Mouse (Mus musculus): ENCODE results near the gene Islr.
"Not testable (repeated sequence)": the region's sequence is repeated elsewhere in the genome, so short reads cannot be mapped to it uniquely, and the experiment has no call there.

Islr gene

DNA sequence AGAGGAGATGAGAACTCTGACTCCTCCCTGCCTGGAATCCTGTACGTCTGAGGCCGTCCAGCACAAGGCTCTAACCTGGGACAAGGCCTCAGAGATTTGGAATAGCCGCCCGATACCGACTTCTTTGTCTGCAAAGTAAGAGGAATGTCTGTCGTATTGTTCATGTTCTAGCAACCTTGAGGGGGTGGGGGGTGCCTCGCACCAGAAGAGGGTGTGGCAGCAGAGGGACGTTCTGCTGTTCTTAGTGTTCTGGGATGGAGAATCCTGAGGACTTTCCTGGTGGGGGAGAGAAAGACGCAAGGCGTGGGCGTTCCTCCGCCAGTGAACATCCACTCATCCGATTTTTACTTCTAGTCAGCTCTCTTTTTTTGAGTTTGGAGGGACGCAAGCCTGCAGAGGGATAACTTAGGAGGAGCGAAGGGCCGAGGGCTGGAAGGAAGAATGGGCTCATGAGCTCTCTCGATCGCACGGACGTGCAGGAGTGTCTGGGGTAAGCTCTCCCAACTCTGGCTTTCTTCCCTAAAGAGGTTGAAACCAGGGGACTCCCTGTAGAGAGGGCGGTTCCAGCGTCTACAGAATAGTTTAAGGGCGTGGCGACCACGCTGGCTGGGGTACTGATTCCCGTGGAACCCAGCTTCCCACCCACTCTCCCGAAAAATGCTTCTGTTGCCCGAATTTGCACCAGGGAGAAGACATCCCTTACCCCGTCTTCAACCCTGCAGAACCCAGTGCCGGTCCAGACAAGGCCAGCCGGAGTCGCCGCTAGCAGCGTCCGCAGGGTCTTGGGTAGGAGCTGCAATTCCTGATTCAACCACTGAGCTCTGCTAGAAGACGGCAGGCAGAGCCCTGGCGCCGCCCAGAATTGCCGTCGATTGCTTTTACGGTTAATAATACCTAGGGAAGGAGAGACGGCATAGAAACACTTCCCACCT is at the start of gene Islr, which contains the start of gene Islr2:
Gene Islr (minus strand): TSS at position 791 of the 932 bp plus-strand sequence.
Gene Islr2 (minus strand): TSS at position 804 of the 932 bp plus-strand sequence.
- DNase-seq (ENCODE audit: low read depth, low spot score): no peak

DNA sequence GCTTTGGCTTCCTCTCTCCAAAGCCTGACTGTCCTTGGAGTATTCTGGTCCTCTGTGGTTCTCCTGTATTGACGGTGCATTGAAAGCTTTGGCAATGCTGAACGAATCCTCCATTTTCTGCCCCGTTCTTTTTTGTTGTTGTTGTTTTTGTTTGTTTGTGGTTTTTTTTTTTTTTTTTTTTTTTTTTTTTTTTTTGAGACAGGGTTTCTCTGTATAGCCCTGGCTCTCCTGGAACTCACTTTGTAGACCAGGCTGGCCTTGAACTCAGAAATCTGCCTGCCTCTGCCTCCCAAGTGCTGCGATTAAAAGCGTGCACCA is 49.7 kb upstream of the Islr start:
- not testable (repeated sequence) for DNase-seq (ENCODE audit: low read depth, low spot score)

DNA sequence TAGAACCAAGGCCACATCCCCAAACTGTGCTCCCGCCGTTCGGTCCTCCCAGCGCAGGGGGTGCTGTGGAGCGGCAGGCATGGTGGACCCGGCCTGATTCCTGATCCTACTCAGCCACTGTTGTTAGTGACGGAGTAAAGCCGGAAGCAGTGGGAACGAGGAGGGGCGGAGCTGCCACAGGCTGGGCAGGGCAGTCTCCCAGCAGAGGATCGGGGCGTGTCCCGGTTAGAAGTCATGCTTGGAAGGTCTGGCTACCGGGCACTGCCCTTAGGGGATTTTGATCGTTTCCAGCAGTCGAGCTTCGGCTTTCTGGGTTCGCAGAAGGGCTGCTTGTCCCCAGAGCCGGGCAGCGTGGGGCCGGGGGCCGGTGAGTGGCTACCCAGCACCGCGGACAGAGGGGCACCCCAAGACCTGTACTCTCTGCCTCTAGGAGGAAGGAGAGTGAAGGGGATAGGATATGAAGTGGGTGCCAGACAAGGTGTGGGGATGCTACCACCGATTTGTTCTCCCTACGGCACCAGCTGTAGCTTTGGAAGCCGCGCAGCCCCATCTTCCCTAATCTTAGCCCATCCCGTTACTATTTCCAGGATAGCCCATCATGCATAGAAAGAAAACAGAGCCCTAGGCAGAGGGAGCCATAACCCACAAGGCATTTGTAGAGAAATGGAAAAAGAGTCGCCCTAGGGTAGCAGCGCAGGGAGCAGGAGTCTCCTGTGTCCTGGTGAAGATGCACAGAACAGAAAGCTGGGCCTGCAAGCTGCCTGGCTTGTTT is 49.1 kb upstream of the Islr start, which contains the start of gene Stoml1:
Gene Stoml1 (plus strand): TSS at position 132 of the 772 bp plus-strand sequence.
- DNase-seq (ENCODE audit: low read depth, low spot score): peak; percentile 86

DNA sequence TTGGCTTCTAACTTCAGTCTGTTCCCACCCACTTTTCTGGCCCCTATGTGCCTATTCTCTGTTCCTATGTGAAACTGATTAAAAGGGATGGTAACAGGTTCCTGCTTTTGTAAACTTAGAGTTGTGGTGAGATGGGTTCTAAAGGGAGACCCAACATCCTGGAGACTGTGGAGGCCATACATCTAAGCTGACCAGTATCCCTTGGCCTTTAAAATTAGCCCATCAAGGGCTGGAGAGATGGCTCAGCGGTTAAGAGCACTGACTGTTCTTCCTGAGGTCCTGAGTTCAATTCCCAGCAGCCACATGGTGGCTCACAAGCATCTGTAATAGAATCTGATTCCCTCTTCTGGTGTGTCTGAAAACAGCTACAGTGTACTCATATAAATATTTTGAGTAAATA is 46.6 kb upstream of the Islr start:
- DNase-seq (ENCODE audit: low read depth, low spot score): not testable (repeated sequence)

DNA sequence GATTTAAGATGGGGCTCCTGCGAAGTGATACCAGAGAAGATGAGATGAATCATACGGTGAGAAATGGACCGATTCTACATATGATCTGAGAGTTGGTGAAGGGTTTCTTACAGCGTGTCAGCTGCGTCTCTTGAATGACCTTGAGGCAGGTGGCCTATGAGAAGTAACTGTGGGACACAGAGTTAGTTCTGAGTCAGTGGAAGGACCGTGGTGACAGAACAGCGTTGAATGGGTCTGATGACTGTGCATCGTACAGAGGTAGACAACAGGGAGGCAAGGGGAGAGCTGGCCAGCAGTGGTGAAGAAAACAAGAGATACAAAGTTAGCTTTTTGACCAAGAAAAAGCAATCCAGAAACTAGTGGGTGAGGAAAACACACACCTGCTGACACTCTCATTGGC is 46.2 kb upstream of the Islr start:
- no peak for DNase-seq (ENCODE audit: low read depth, low spot score)

DNA sequence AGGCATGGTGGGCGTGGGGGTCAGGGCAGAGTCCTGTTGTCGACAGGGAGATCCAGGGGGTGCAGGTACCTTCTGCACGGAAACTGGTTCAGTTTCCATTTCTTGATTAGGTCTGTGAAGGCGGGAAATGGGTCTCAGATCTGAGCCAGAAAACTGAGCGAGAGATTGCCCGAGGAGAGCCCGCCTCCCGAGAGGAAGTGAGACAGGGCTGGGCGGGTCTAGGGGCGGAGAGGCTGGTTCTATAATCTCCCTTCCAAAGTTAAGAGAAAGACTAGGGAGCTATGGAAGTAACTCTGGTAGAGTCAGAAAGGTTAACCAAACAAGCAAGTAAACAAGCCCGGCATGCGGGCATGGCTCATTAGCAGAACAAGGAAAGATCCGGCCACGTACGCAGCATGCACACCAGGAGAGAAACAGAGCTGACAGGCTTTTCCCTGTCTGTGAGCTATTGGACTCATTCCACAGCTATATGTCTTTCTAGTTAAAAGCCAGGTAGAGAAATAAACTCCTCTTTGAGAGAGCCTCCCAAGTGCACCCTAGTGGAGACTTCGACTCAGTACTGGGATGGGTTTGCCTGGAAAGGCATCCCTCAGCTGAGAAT is 45.6 kb upstream of the Islr start, which contains the start of gene Pml:
Gene Pml (minus strand): TSS at position 195 of the 601 bp plus-strand sequence.
- DNase-seq (ENCODE audit: low read depth, low spot score): peak; percentile 72

DNA sequence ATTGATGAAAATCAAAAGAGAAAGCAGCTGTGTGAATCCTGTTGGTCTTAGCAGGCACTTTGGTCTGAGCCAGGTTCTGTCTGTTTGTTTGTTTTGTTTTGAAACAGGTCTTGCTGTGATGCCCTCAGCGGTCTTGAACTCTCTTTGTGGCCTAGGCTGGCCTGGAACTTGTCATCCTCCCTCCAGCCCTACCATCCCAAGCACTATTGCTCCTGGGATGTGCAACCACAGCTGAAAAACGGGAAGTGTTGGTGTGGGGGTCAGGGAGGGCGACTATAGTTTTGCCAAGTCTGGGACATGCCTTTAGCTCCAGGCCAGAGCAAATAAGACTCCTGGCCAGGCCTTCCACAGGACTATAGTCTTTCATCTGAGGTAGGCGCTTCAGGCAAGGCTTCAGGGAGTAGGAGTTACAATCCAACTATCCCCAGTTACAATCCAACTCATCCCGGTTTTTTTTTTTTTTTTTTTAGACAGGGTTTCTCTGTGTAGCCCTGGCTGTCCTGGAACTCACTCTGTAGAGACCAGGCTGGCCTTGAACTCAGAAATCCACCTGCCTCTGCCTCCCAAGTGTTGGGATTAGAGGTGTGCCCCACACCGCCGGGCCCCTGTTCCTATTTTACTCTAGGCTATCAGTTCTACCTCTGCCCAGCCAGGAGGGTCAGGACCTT is 44.8 kb upstream of the Islr start:
- DNase-seq (ENCODE audit: low read depth, low spot score): no peak

DNA sequence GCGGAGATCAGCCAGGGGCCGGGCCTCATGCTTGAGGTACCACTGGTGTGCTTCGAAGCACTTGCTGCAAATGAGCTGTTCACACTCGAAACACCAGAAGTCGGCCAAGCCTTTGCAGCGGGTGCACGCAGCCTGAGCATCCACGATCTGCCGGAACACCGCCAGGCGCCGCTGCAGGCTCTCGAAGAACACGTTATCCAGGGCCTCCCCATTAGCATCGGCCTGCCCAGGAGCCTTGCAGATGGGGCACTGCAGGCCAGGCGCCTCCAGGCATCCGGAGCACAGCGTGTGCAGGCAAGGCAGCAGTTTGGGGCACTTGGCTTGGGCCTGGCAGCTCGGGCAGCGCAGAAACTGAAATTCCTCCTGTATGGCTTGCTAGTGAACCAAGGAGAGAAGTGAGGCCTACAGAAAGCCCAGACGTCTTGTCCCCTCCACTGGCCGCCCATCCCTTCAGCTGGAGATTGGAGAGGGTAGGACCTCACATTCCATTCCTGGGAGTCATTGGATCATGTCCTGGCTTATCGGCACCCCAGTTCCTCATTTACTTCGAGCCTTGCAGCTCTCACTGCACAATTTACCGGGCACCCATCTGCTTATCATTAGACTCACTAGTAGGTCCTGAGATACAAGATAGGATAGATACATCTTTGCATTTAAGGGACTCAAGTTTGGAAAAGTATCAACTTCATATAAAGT is 43.1 kb upstream of the Islr start:
- peak; percentile 71 for DNase-seq (ENCODE audit: low read depth, low spot score)

DNA sequence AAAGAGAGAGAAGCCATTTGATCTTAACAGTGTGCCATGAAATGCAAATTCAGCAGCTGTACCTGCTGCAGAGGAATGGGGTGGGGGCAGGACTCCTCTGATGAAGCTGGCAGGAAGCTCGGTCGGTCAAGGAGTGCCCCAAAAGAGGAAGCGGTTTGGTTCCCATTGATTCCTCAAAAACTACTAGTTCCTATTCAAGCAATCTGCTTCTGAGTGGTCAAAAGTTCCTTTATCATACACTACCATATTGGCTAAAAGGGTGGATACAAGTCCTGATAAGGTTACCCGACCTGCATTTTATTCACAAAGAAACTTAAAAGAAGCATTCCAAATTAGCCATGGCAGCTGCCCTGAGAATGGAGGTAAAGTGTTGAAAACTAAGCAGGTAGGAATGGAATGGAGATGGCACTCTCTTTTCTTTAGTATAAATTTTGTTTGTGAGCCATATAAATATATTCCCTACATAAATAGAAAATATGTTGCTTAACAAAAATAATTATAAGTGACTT is 42.0 kb upstream of the Islr start:
- peak; percentile 68 for DNase-seq (ENCODE audit: low read depth, low spot score)

DNA sequence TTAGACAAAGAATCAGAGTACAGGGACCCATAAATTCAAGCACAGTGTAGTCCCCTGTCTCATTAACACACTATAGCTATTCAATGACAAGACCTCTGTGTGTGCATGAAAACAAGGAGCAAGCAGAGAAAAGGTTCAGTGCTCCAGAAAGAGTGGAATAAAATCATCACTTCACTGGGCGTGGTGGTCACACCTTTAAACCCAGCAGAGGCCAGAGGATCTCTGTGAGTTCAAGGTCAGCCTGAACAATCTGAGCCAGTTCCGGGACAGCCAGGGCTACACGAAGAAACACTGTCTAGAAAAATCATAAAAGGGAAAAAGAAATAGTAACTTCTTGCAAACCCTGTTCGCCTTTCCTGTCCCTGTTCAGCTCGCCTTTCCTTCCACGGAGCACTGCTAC is 39.6 kb upstream of the Islr start:
- DNase-seq (ENCODE audit: low read depth, low spot score): no peak

DNA sequence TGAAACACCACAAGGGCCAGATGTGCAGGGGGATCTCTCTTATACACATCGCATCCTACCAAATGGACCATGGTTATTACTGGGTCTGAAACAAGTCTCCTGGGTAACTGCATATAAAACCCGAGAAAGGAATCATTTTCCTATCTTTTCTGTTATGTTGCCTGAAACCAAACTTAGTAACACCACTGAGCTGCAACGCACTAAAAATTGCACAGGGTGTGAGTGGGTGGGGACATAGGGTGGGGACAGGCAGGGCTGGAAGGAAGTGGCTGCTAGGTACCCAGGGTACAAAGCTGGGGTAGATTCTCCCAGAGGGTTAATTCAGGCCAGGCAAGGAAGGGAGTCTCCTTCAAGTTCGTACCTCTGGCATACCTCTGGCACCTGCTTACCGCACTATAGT is 38.6 kb upstream of the Islr start:
- no peak for DNase-seq (ENCODE audit: low read depth, low spot score)

DNA sequence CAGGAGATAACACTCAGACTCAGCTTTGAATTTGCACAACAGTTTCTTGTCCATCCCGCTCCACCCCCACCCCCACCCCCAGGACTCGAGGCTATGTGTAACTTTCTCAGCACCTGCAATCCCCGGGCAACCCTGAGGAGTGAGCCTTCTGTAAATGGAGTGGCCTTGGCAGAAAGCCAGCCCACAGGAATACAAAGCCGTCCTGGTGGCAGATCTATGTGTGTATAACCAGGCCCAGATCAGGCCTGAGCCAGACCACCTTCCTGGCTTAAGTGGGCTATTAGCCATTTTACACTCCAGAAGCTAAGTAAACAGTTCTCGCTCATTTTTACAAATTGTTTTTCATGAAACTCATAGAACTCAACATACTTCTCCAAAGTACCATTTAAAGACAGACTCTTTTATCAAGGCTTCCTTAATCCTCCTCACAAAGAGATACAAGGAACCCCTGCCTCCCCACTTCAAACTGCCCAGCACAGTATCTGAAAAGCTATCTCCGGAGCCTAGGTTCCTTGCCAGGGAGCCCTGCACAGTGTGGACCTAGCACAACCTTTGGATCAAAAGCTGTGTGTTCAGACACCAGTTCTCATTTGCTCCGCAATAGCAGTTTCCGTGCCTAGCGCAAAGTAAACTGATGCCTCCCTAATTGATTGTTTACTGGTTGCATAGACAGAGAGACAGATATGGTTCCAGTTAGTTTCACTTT is 37.8 kb upstream of the Islr start:
- DNase-seq (ENCODE audit: low read depth, low spot score): no peak

DNA sequence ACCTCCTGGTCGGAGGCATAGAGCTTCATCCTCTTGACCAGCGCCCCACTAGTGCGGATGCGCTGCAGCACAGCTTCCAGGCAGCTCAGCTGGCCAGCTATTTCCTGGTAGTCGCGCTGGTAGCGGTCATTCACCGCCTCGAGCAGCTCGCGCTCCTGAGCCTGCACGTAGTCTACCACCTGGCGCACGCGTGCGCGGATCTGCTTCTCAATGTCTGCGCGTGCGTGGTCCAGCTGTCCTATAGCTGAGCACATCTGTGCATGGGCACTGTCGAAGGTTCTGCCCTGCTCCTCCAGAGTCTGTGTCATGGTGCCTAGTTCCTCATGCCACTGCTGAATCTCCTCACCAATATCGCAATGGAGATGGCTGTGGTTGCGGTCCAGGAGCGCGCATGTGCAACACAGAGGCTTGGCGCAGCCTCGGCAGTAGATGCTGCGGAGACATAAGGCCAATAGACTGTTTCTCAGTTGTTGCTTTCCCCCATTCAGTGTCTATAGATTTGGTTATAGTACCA is 30.5 kb upstream of the Islr start:
- no peak for DNase-seq (ENCODE audit: low read depth, low spot score)

DNA sequence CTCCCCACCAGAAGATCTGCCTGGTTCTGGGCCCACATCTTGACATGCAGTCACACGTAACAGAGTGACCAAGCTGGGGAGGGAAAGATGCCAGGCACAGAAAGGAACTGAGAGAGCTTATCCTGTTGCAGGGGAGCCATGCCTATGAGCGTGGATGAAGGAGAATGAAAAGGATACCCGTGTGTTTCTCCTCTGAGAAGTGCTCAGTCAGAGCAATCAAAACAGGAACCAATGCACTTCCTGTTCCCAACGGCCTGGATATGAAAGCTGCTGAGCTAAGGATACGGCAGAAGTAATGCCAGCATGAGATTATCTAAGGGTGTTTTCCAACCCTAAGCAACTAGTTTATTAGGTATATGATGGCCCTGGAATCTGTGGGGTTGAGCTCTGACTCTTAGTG is 28.3 kb upstream of the Islr start:
- no peak for DNase-seq (ENCODE audit: low read depth, low spot score)

DNA sequence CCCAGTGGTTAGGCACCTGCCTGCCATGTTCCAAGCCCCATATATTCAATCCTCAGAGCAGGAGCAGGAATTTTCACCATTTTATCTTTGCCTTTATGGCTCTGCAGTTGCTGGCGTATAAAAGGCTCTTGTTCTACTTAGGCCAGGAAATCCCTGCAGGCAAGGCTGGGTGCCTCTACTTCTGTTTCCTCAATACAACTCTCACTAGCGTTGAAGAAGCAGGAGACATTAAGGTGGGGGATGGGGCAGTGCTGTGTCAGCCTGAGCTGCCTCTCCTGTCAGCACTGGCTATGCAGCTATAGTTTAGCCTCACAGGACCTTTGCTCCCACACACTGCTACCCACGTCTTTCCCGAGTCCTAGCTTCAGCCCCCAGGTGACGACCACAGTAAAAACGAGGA is 27.6 kb upstream of the Islr start:
- no peak for DNase-seq (ENCODE audit: low read depth, low spot score)

DNA sequence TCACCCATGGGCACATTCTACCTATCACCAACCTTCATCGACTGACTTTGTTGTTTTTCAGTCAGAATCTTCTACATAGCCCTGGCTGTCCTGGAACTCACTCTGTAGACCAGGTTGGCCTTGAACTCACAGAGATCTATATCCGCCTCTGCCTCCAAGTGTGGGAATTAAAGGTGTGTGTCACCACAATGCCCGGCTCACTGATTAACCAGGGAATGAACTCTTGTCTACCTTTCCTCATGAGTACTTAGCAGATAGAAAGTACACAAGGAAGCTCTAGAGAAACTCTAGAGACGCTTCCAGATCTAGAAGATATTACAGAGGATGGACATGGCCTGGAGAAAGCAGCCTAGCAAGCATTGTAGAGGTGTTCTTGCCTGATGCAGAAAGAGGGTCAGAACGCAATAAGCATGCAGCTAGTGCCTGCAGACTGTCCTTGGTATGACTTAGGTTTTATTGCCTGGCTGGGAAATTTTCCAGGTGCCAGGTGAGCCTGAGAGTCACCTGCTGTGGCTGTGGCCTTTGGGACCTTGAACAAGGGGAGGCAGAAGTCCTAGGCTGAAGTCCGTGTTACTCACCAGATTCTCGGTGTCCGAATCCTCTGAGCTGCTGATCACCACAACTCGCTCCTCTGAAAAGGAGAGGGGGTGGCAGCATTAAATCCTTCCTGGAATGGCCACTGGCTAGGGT is 24.8 kb upstream of the Islr start:
- no peak for DNase-seq (ENCODE audit: low read depth, low spot score)

DNA sequence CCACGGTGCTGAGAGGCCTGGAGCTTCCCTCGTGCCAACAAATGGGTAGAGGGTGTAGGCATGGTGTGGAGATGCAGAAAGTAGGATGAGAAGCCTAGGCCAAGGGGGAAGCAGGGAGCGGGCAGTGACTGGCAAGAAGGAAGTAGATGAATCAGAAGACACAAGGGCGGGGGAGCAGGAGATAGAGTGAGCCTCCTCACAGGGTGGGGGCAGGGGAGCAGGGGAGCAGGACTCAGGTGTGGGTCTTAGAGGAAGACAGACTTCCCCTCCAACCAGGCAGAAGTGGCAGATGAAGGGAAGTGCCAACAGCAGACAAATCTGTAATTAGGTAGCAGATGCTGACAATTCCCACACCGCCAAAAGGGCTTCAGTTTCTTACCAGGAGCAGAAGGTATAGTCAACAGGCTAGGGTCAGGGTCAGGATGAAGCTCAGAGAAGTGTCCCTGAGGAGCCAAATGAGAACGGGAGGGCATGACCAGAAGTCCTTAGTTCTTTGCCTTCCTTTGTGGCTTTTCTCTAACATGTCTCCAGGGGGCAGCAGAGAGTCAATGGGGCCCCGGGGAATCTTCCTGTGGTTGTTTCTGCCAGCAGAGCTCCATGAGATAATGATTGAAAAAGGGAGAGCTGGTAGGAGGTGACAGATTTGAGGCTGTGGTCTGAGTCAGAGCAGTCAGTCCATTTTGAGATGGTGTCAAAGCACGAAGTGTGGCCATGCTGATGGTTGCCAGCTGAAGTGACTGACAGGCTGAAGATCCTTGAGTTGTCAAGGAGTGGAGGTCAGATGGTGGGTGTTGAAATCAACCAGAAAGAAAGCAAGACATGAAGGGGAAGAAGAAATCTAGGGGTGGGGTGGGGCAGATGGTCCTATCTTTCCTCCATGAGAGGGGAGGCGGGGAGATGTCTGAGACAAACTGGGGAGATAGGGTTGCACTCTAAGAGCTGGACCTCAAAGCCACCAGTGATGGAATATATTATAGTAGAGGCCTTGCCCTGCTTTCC is 22.1 kb upstream of the Islr start:
- peak; percentile 70 for DNase-seq (ENCODE audit: low read depth, low spot score)

DNA sequence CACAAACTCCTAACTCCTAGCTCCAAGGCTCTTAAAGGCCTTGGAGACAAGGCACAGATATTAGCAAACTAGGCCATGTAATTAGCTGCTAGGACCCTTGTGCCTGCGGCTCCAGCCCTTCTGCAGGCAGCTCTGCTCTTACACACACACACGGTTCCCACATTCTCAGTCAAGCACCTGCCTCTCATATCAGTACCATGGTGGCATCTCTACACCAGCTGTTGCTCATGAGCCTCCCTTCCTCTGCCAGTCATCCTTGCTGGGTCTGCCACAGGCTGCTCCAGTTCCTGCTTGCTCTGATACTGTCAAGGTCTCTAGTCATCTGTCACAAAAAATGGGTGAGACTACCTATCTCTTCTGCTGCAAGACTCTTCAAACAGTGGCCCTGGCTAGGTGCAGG is 20.2 kb upstream of the Islr start:
- no peak for DNase-seq (ENCODE audit: low read depth, low spot score)
